Mouse (Mus musculus): ENCODE results near the gene Ntrk2.

DNA sequence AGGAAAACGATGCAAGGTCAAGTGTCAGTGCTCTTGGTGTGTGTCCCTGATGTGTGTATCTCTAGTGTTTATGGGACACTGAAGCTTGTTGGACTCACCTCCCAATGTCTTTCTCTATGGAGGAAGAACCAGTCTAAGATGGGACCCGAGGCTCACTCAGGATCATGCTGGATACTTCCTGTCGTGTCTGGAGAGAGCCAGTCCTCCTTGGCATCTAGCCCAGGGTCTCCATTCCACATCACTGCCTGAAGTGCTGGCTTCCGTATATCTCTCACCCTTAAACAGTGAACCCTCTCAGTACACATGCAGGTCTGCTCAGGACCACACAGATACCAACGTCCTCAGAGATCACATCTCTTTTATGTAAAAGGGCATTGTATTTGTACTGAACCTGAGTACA lies 166.1 kb downstream of the Ntrk2 start:
- TF ChIP-seq POLR2A (IDR thresholded peaks at IDR 0.05; ENCODE audit: borderline replicate concordance, control insufficient read depth, low read depth, low read length) (no peak), CTCF (IDR thresholded peaks at IDR 0.05; ENCODE audit: control insufficient read depth, insufficient read depth, low read length) (no peak)
